ENCODE assay signal across 18 mouse cellular contexts in the genomic region with DNA sequence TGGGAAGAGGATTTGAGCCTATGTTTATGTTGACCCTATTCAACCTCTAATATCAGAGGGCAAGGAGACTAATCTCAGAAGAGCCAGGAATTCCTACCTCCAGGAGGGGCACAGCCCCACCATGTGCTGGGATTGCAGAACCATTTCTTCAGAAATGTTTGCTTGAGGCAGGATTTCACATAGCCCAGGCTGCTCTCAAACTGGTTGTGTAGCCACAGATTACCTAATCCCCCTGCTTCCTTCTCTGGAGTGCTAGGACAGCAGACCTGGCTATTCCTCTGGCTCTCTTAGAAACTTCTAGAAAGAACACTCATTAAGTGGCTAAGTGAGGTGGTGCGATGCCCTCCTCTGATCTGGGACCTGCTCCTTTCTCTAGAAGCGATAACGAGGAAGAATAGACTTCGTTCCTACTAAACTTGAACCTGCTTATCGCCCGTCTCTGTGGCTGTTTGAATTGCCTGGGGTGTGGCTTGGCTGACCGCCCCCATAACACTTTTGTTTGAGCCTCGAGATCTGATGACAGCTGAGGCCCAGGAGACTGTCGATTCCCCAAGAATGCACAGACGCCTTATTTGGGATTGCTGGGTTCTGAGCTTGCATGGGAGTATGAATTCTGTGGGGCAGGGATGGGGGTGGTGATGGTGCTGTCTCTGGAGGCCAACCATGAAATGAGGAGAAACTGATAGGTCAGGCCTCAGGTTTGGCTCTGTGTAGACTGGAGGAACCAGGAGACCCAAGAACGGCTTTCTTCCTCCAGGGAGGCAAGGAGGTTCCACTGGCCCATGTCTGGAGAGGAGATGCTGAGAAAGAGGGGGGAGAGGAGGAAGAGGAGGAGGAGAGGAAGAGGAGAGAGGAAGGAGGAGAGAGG. TPM values are rescaled to one million over a fixed set of nuclear protein-coding genes. Genes with fewer than 3 reads are reported as not detected.
DNase-seq lines count a peak whose midpoint lies in the region; ATAC-seq and TF ChIP-seq lines count a peak whose summit lies in the region.
"Had no signal": no experiment of that assay in that cellular context is flagged by ENCODE, and none has a peak within 500 bp of the region (broad histone marks: within the 10 kb centered on the region; RNA-seq: fewer than 3 reads in every experiment).

No protein-coding gene starts in this region.

- no peak for TF ChIP-seq EP300 in lung, postnatal 0 days (IDR thresholded peaks at IDR 0.05)
- TF ChIP-seq EP300 in stomach, postnatal 0 days (optimal IDR thresholded peaks at IDR 0.05), result no peak

- DNase-seq in heart, embryonic 10.5 days (ENCODE audit: low spot score), result no peak
- DNase-seq in lung, postnatal 25 days (ENCODE audit: low spot score), result no peak
- peak; percentile 70 for DNase-seq in lung, postnatal 0 days (ENCODE audit: low spot score)
- peak; percentile 62 for DNase-seq in stomach, postnatal 0 days (ENCODE audit: low spot score)
- DNase-seq in cerebellum, adult 9-10 months, result no peak
- no peak for DNase-seq in urinary bladder, postnatal 4 days (ENCODE audit: low spot score in 2 of 2)
- DNase-seq: cerebellum, adult 11 months; kidney, adult 2 months; layer of hippocampus, postnatal 36 days; retina, postnatal 1 day; thymus, postnatal 4 days had no signal

- H3K9ac ChIP-seq in heart, embryonic 11.5 days (ENCODE audit: low read depth, low read length), result no peak overlapping the region
- no peak overlapping the region for H3K9ac ChIP-seq in lung, embryonic 15.5 days
- H3K9ac ChIP-seq in lung, postnatal 0 days (replicated peaks; ENCODE audit: low read depth), result no peak overlapping the region
- H3K9ac ChIP-seq in stomach, postnatal 0 days (ENCODE audit: low read length), result no peak overlapping the region
- H3K9ac ChIP-seq: embryonic facial prominence, embryonic 15.5 days; hindbrain, embryonic 13.5 days; neural tube, embryonic 13.5 days had no signal

- H3K9me3 ChIP-seq in heart, embryonic 10.5 days, result no peaks in the 10 kb centered on the region
- H3K9me3 ChIP-seq in heart, embryonic 11.5 days (replicated peaks; ENCODE audit: control insufficient read depth, low read length), result no peaks in the 10 kb centered on the region
- no peaks in the 10 kb centered on the region for H3K9me3 ChIP-seq in lung, embryonic 15.5 days
- no peaks in the 10 kb centered on the region for H3K9me3 ChIP-seq in lung, postnatal 0 days (ENCODE audit: low read length)
- H3K9me3 ChIP-seq in stomach, postnatal 0 days (ENCODE audit: control insufficient read depth, low read length), result no peaks in the 10 kb centered on the region
- H3K9me3 ChIP-seq: embryonic facial prominence, embryonic 15.5 days; hindbrain, embryonic 13.5 days; neural tube, embryonic 13.5 days had no signal

- no peak overlapping the region for H3K4me2 ChIP-seq in heart, embryonic 11.5 days
- H3K4me2 ChIP-seq in lung, embryonic 15.5 days, result no peak overlapping the region
- H3K4me2 ChIP-seq in lung, postnatal 0 days (replicated peaks; ENCODE audit: low read depth, low read length), result no peak overlapping the region
- no peak overlapping the region for H3K4me2 ChIP-seq in stomach, postnatal 0 days (replicated peaks; ENCODE audit: low read depth)
- H3K4me2 ChIP-seq: embryonic facial prominence, embryonic 15.5 days; hindbrain, embryonic 13.5 days; liver, embryonic 11.5 days; neural tube, embryonic 13.5 days had no signal

- peaks cover 34% of the 10 kb centered on the region for H3K4me1 ChIP-seq in heart, embryonic 10.5 days
- H3K4me1 ChIP-seq in heart, embryonic 11.5 days (ENCODE audit: control insufficient read depth, insufficient read depth, low read length), result peaks cover 13% of the 10 kb centered on the region
- H3K4me1 ChIP-seq in lung, embryonic 15.5 days, result peaks cover 39% of the 10 kb centered on the region
- H3K4me1 ChIP-seq in lung, postnatal 0 days (ENCODE audit: insufficient read depth, low read depth, low read length), result peaks cover 3% of the 10 kb centered on the region; the same call in 1 of the 2 replicates
- H3K4me1 ChIP-seq in stomach, postnatal 0 days (replicated peaks; ENCODE audit: control insufficient read depth, insufficient read depth), result no peaks in the 10 kb centered on the region; the same call in none of the 2 replicates
- H3K4me1 ChIP-seq: embryonic facial prominence, embryonic 15.5 days; neural tube, embryonic 13.5 days had no signal

- H3K36me3 ChIP-seq in heart, embryonic 10.5 days, result no peaks in the 10 kb centered on the region
- H3K36me3 ChIP-seq in heart, embryonic 11.5 days (ENCODE audit: control insufficient read depth, insufficient read depth, low read length), result no peaks in the 10 kb centered on the region
- no peaks in the 10 kb centered on the region for H3K36me3 ChIP-seq in lung, embryonic 15.5 days
- no peaks in the 10 kb centered on the region for H3K36me3 ChIP-seq in lung, postnatal 0 days (ENCODE audit: insufficient read depth, low read length)
- H3K36me3 ChIP-seq in stomach, postnatal 0 days (ENCODE audit: control insufficient read depth, insufficient read depth, low read length), result no peaks in the 10 kb centered on the region
- H3K36me3 ChIP-seq: embryonic facial prominence, embryonic 15.5 days; hindbrain, embryonic 13.5 days; neural tube, embryonic 13.5 days had no signal

- peak; percentile 38 for TF ChIP-seq CTCF in lung, postnatal 0 days (IDR thresholded peaks at IDR 0.05)
- peak; percentile 33; the same call in 1 of the 2 replicates for TF ChIP-seq CTCF in stomach, postnatal 0 days (IDR thresholded peaks at IDR 0.05; ENCODE audit: low read depth)

- peak overlapping the region; percentile 69; the same call in 1 of the 2 replicates for H3K27ac ChIP-seq in heart, embryonic 10.5 days
- no peak overlapping the region; the same call in 1 of the 2 replicates for H3K27ac ChIP-seq in heart, embryonic 11.5 days (ENCODE audit: low read depth, low read length)
- H3K27ac ChIP-seq in lung, embryonic 15.5 days, result peak overlapping the region; percentile 50
- peak overlapping the region; percentile 44; the same call in 1 of the 2 replicates for H3K27ac ChIP-seq in lung, postnatal 0 days (ENCODE audit: low read length)
- H3K27ac ChIP-seq in stomach, postnatal 0 days (replicated peaks), result peak overlapping the region; percentile 70
- H3K27ac ChIP-seq: embryonic facial prominence, embryonic 15.5 days; hindbrain, embryonic 13.5 days; neural tube, embryonic 13.5 days had no signal

- peaks cover 26% of the 10 kb centered on the region for H3K27me3 ChIP-seq in heart, embryonic 10.5 days (ENCODE audit: insufficient read depth, poor library complexity, severe bottlenecking)
- H3K27me3 ChIP-seq in heart, embryonic 11.5 days (ENCODE audit: control insufficient read depth, insufficient read depth, low read length), result no peaks in the 10 kb centered on the region; the same call in 1 of the 2 replicates
- H3K27me3 ChIP-seq in lung, embryonic 15.5 days, result no peaks in the 10 kb centered on the region
- no peaks in the 10 kb centered on the region for H3K27me3 ChIP-seq in lung, postnatal 0 days (replicated peaks; ENCODE audit: insufficient read depth, low read length)
- no peaks in the 10 kb centered on the region for H3K27me3 ChIP-seq in stomach, postnatal 0 days (ENCODE audit: control insufficient read depth, insufficient read depth, low read length)
- H3K27me3 ChIP-seq: embryonic facial prominence, embryonic 15.5 days; hindbrain, embryonic 13.5 days; neural tube, embryonic 13.5 days had no signal

- no peak overlapping the region for H3K4me3 ChIP-seq in heart, embryonic 10.5 days
- H3K4me3 ChIP-seq in heart, embryonic 11.5 days (ENCODE audit: low read depth, low read length), result no peak overlapping the region
- no peak overlapping the region for H3K4me3 ChIP-seq in lung, embryonic 15.5 days
- no peak overlapping the region for H3K4me3 ChIP-seq in lung, postnatal 0 days (ENCODE audit: low read depth, low read length)
- H3K4me3 ChIP-seq in stomach, postnatal 0 days (ENCODE audit: low read depth, low read length), result no peak overlapping the region
- H3K4me3 ChIP-seq: embryonic facial prominence, embryonic 15.5 days; hindbrain, embryonic 13.5 days; neural tube, embryonic 13.5 days had no signal

- no peak for ATAC-seq in heart, embryonic 11.5 days (replicated peaks; ENCODE audit: insufficient number of reproducible peaks, low FRiP score, low TSS enrichment)
- ATAC-seq in lung, embryonic 15.5 days (ENCODE audit: borderline replicate concordance, extremely low read depth, low FRiP score, low TSS enrichment), result no peak
- ATAC-seq in lung, postnatal 0 days, result peak; percentile 50
- no peak for ATAC-seq in stomach, postnatal 0 days (ENCODE audit: low FRiP score, low TSS enrichment)
- ATAC-seq: forebrain, embryonic 14.5 days had no signal

- 55% methylated on average over 11 of the region's 11 CpGs for WGBS in heart, embryonic 10.5 days
- 43% methylated on average over 11 of the region's 11 CpGs for WGBS in heart, embryonic 11.5 days (ENCODE audit: insufficient replicate concordance)
- WGBS in lung, embryonic 15.5 days, result 46% methylated on average over 11 of the region's 11 CpGs
- 50% methylated on average over 11 of the region's 11 CpGs for WGBS in lung, postnatal 0 days
- 39% methylated on average over 11 of the region's 11 CpGs for WGBS in stomach, postnatal 0 days

RNA-seq across cellular contexts. Expression of a gene that starts 4.0 kb away (rescaled TPM):
- 18.1 and 18.3 TPM in 2 replicates for polyA plus RNA-seq in heart, embryonic 10.5 days (2016; fragmentation: Nextera tagmentation; extraction: Ambion mirVana)
- 14.3 TPM in 2 replicates for polyA plus RNA-seq in heart, embryonic 11.5 days (2014; fragmentation: Nextera tagmentation; extraction: Ambion mirVana)
- polyA plus RNA-seq in lung, embryonic 15.5 days (2015; fragmentation: Nextera tagmentation; extraction: Ambion mirVana), result 76.2 and 90.2 TPM in 2 replicates
- 69.0 and 77.2 TPM in 2 replicates for polyA plus RNA-seq in lung, postnatal 0 days (2015; fragmentation: Nextera tagmentation; extraction: Ambion mirVana)
- polyA plus RNA-seq in stomach, postnatal 0 days (2015; fragmentation: Nextera tagmentation; extraction: Ambion mirVana), result 32.4 and 41.6 TPM in 2 replicates

Comparison
In these comparisons a context has a peak if more than half of its experiments do, and no peak if none do; other contexts are left out.
1. DNase-seq: peak in lung, postnatal 0 days (single experiment) and stomach, postnatal 0 days (single experiment); none in heart, embryonic 10.5 days (single experiment), lung, postnatal 25 days (single experiment), cerebellum, adult 9-10 months (single experiment) and urinary bladder, postnatal 4 days (0 of 2).